Mouse (Mus musculus) lung, embryonic 15.5 days (tissue): ENCODE measurements around the gene Actl7a. TPM values are rescaled to one million over a fixed set of nuclear protein-coding genes. Genes with fewer than 3 reads are reported as not detected.

Experiments
- ATAC-seq: fragments of 200-750 bp; cut with Nextera tagmentation; 2 replicates; pipeline ENCODE4 v1.8.0; 2017; ENCODE audit warnings: moderate number of reproducible peaks, borderline replicate concordance; ENCODE audit not compliant: low FRiP score, low TSS enrichment; ENCODE audit errors: extremely low read depth
- H3K27ac ChIP-seq: fragments of 300-500 bp; sonication (generic); 2 replicates; pipeline ENCODE4 v1.5.1; 2015; ENCODE audit warnings: moderate library complexity, mild to moderate bottlenecking, inconsistent platforms
- H3K27me3 ChIP-seq: fragments of 300-500 bp; sonication (generic); 2 replicates; pipeline ENCODE4 v1.6.1; 2015; ENCODE audit warnings: inconsistent platforms
- H3K36me3 ChIP-seq: fragments of 300-500 bp; sonication (generic); 2 replicates; pipeline ENCODE4 v1.6.1; 2015; ENCODE audit warnings: inconsistent platforms
- H3K4me1 ChIP-seq: fragments of 300-500 bp; sonication (generic); 2 replicates; pipeline ENCODE4 v1.6.1; 2015; ENCODE audit warnings: inconsistent platforms
- H3K4me2 ChIP-seq: fragments of 300-500 bp; sonication (generic); 2 replicates; pipeline ENCODE4 v1.6.1; 2015; ENCODE audit warnings: inconsistent platforms, mild to moderate bottlenecking, moderate library complexity
- H3K4me3 ChIP-seq: fragments of 300-500 bp; sonication (generic); 2 replicates; pipeline ENCODE4 v1.5.1; 2015; ENCODE audit warnings: mild to moderate bottlenecking, inconsistent platforms
- H3K9ac ChIP-seq: fragments of 300-500 bp; sonication (generic); 2 replicates; pipeline ENCODE4 v1.6.1; 2015; ENCODE audit warnings: inconsistent platforms
- H3K9me3 ChIP-seq: fragments of 300-500 bp; sonication (generic); 2 replicates; pipeline ENCODE4 v1.6.1; 2016; ENCODE audit warnings: inconsistent platforms
- WGBS: fragments of 180-500 bp; shearing (Covaris S2); methylation state at CpG from one replicate; pipeline ENCODE4 v1.1.7; 2015; 5-methylcytosine and 5-hydroxymethylcytosine counted together
- polyA plus RNA-seq: library from polyadenylated mRNA; unstranded; fragments of >200 nt; fragmentation: Nextera tagmentation; extraction: Ambion mirVana; gene quantifications from 2 replicates; pipeline ENCODE4 v1.2.1, GENCODE M21; 2015

Actl7a gene
- not detected in 2 replicates for polyA plus RNA-seq

DNA sequence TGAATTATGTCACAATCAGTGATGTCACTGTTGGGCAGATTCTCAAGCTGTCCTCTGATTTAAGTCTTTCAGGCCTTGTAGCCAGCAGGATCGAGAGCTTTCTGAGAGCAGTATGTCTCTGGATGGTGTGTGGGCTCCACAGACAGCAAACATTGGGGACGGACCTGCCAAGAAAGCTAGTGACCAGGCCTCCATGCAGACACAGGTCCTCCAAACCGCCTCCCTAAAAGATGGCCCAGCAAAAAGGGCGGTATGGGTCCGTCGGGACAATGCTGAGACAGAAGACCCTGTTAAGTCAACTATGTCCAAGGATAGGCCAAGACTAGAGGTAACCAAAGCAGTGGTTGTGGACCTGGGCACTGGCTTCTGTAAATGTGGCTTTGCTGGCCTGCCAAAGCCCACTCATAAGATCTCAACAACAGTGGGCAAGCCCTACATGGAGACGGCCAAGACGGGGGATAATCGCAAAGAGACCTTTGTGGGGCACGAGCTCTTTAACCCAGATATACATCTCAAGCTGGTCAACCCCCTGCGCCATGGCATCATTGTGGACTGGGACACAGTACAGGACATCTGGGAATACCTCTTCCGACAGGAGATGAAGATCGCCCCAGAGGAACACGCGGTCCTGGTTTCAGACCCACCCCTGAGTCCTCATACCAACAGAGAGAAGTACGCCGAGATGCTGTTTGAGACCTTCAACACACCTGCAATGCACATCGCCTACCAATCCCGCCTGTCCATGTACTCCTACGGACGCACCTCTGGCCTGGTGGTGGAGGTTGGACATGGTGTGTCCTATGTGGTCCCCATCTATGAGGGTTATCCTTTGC is at the start of gene Actl7a:
TSS of gene Actl7a (plus strand) at position 51 of the 833 bp plus-strand sequence.
- ATAC-seq = no peak
- H3K27me3 ChIP-seq = no peaks in the 10 kb centered on the region
- no peak within 1 kb of the TSS for H3K4me2 ChIP-seq
- H3K9me3 ChIP-seq = no peaks in the 10 kb centered on the region
- 93% methylated on average over 21 of the region's 21 CpGs for WGBS
- H3K4me3 ChIP-seq = no peak within 1 kb of the TSS
- H3K27ac ChIP-seq = no peak within 1 kb of the TSS
- H3K36me3 ChIP-seq = peaks cover 13% of the 10 kb centered on the region; the same call in 1 of the 2 replicates
- H3K4me1 ChIP-seq = no peaks in the 10 kb centered on the region
- H3K9ac ChIP-seq = no peak within 1 kb of the TSS

DNA sequence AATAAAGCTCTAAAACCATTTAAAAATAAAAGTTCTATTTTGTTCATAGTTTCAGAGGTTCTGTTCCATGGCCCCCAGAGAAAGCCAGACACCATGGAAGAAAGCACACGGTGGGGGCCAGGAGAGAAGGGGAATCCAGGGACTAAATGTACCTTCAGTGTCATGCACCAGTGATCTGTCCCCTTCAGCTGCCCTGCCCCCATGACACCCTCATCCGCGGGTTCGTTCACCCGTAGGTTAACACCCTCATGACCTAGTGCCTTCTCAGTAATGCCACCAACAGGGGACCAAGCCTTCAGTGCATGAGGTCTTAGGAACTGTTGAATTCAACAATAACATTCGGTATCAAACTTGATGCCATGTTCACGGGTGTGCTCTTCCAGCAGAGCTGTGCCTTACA is 46.8 kb upstream of the Actl7a start:
- ATAC-seq = no peak
- Histone ChIP-seq H3K36me3 (no peaks in the 10 kb centered on the region), H3K4me3 (no peak overlapping the region), H3K4me1 (no peaks in the 10 kb centered on the region), H3K27me3 (no peaks in the 10 kb centered on the region), H3K27ac (no peak overlapping the region), H3K9ac (no peak overlapping the region), H3K4me2 (no peak overlapping the region), H3K9me3 (no peaks in the 10 kb centered on the region)
- WGBS = 75% methylated on average over 7 of the region's 7 CpGs

DNA sequence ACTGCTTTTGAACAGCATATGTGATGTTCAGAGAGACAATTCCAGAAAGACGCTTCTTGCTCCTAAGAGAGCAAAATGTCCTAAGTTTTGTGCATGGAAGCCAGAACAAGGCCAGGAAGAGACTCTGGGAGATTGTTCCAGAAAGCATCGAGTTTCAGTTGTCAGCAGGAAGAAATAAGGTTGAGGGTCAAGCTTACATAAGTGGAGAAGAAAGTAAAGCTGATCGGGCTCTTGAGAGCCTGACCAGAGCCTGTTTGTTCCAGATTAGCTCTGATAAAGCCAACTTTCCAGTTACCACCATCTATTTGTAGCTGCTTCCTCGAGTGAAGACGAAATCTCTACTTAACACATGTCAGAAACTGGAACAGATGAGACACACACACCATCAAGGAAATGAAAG is 44.5 kb upstream of the Actl7a start:
- no peak overlapping the region for H3K4me3 ChIP-seq
- no peak overlapping the region for H3K4me2 ChIP-seq
- H3K9me3 ChIP-seq = no peaks in the 10 kb centered on the region
- no peak overlapping the region for H3K9ac ChIP-seq
- no peak for ATAC-seq
- H3K27me3 ChIP-seq = no peaks in the 10 kb centered on the region
- H3K4me1 ChIP-seq = no peaks in the 10 kb centered on the region
- no peaks in the 10 kb centered on the region for H3K36me3 ChIP-seq
- 20% methylated on average over 5 of the region's 5 CpGs for WGBS
- H3K27ac ChIP-seq = no peak overlapping the region

DNA sequence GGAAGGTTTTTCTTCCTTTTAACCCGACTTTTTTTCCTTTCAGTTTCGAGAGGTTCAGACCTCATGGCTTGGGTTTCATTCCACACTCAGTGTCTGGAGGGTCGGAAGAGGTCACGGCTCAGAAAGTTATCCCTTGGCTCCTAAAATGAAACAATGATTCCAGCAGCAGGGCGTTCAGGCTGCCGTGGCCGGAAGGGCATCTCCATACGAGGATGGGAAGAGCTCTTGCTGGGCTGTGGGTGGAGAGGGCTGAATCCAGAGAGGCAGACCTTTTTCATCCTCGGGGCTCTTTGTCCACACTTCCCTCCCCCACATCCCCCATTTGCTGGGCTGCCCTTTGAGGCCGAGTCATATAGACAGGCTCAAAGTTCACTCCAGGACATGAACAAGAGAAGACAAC is 41.0 kb upstream of the Actl7a start:
- H3K9me3 ChIP-seq = no peaks in the 10 kb centered on the region
- no peaks in the 10 kb centered on the region for H3K4me1 ChIP-seq
- no peak for ATAC-seq
- 36% methylated on average over 10 of the region's 10 CpGs for WGBS
- H3K36me3 ChIP-seq = no peaks in the 10 kb centered on the region
- no peak overlapping the region for H3K4me2 ChIP-seq
- no peaks in the 10 kb centered on the region for H3K27me3 ChIP-seq
- no peak overlapping the region for H3K27ac ChIP-seq
- H3K4me3 ChIP-seq = no peak overlapping the region
- no peak overlapping the region for H3K9ac ChIP-seq

DNA sequence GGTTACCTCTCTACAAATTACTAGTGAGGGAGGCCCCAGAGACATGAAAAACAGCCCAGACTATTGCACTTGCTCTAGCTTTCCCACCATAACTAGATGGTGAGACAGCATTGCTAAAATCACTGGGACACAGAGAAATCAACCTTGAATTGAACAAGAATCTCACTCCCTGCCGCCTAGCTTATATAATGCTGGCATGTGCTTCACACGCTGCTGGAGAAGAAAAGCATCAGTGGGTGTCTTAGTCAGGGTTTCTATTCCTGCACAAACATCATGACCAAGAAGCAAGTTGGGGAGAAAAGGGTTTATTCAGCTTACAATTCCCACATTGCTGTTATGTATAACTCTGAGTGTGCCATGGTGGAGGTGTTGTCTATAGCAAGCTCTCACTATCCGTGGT is 30.1 kb upstream of the Actl7a start:
- no peak overlapping the region for H3K9ac ChIP-seq
- no peak overlapping the region for H3K4me3 ChIP-seq
- ATAC-seq = no peak
- H3K36me3 ChIP-seq = no peaks in the 10 kb centered on the region
- H3K4me1 ChIP-seq = no peaks in the 10 kb centered on the region
- no peaks in the 10 kb centered on the region for H3K9me3 ChIP-seq
- 79% methylated on average over 3 of the region's 3 CpGs for WGBS
- H3K27me3 ChIP-seq = no peaks in the 10 kb centered on the region
- no peak overlapping the region for H3K27ac ChIP-seq
- no peak overlapping the region for H3K4me2 ChIP-seq

DNA sequence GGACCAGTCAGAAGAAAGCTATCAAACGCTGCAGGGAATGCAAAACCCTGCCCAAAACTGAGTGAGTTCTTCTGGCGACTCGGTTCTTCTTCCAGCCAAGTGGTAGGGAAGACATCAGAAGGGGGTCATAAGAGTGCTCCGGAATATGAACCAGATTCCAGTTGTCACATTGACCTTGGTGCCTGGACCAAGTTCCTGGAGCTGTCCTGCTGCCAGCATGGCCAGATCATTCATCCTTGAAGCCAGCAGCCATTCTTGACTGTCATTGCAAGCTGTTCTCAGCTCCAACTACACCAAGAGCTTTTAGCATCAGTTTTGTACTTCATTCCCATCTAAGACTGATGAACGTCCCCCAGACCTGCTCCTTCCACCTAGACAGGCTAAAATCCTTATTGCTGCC is 26.4 kb upstream of the Actl7a start:
- no peak overlapping the region for H3K27ac ChIP-seq
- 54% methylated on average over 5 of the region's 5 CpGs for WGBS
- ATAC-seq = no peak

DNA sequence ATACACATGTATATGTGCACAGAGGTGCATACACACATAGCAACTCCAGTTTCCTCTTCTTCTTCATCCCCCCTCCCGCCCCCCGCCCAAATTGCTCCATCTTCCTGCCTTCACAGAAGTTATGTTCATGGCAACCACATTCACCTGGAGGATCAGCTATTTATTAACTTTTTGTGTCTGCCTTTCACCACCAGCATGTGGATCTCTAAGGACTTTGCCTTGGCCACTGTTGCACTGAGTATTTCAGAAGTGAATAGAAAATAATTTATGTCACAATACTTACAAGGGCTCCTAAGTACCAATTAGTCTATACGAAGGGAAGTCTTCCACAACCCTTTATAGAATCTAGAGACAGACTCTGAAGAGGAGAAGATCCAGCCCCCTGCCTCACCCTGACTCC is 25.3 kb upstream of the Actl7a start:
- 89% methylated on average over 3 of the region's 3 CpGs for WGBS

More for the DNA sequence above, 26.4 kb upstream of the Actl7a start:
- H3K4me3 ChIP-seq = no peak overlapping the region
- H3K27me3 ChIP-seq = no peaks in the 10 kb centered on the region
- H3K36me3 ChIP-seq = no peaks in the 10 kb centered on the region
- H3K4me2 ChIP-seq = no peak overlapping the region
- no peak overlapping the region for H3K9ac ChIP-seq
- no peaks in the 10 kb centered on the region for H3K9me3 ChIP-seq
- H3K4me1 ChIP-seq = peaks cover 4% of the 10 kb centered on the region; the same call in 1 of the 2 replicates

DNA sequence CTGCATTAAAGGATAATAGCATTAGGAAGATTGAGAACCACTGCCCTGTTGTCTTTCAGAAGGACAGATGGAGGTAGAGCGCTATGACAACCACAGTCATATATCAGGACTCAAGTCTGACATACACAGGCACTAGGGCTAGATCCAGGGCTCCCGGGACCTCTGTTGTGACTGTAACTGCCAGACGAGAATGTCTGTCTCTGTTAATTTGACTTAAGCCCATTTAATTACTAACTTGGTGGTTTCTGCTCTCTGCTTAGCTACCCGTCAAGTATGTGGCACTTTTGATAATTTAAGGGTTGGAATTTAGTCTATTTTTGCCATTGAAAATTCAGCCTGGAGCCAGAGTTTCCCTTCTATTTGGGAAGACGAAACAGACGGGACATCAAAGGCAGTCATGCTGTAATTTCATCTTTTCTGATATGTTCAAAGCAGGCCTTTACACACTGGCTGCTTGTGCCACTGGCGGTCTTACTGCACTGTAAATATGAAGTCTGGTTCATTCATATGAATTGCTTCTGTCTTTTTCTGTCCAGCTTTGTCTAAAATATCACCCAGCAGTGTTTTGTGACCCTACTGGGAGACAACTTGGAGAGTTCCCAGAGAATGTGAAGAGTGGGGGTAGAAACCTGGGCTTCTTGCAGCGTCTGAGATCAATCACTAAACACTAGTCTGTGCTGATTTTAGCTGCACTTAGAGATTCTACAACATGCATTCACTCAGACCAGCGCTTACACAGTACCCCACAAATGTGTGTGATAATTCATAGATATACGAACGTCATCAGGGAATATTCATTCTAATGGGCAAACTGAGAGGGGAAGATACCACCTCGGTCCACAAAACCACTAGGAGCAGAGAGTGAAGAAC is 24.4 kb upstream of the Actl7a start:
- WGBS = 40% methylated on average over 12 of the region's 12 CpGs
- H3K36me3 ChIP-seq = no peaks in the 10 kb centered on the region
- H3K4me1 ChIP-seq = peaks cover 4% of the 10 kb centered on the region; the same call in 1 of the 2 replicates
- no peak for ATAC-seq
- H3K27ac ChIP-seq = no peak overlapping the region
- no peak overlapping the region for H3K9ac ChIP-seq
- H3K9me3 ChIP-seq = no peaks in the 10 kb centered on the region
- no peak overlapping the region for H3K4me3 ChIP-seq
- no peak overlapping the region for H3K4me2 ChIP-seq
- H3K27me3 ChIP-seq = no peaks in the 10 kb centered on the region

More for the DNA sequence above, 25.3 kb upstream of the Actl7a start:
- no peaks in the 10 kb centered on the region for H3K36me3 ChIP-seq
- H3K27ac ChIP-seq = no peak overlapping the region
- H3K27me3 ChIP-seq = no peaks in the 10 kb centered on the region
- ATAC-seq = no peak
- H3K9ac ChIP-seq = no peak overlapping the region
- H3K4me3 ChIP-seq = no peak overlapping the region
- H3K4me2 ChIP-seq = no peak overlapping the region
- no peaks in the 10 kb centered on the region for H3K9me3 ChIP-seq
- H3K4me1 ChIP-seq = peaks cover 4% of the 10 kb centered on the region; the same call in 1 of the 2 replicates

DNA sequence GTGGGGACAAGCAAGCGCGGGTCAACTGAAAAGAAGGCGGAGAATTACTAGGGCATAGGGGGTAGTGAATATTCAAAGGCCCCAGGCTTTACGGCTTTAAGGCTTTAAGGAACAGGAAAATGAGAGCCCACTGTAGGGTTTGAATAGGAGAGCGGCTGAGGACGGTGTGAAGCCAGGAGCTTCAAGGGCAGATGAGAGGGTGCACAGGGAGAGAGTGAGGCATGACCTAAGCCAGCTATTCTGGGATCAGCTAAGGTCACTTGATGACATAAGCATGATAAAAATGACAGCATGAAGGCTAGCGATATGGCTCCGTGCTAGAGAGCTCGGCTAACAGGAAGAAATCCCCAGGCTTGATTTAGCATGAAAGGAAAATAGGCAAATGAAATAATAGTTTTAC is 23.8 kb upstream of the Actl7a start:
- peaks cover 4% of the 10 kb centered on the region; the same call in 1 of the 2 replicates for H3K4me1 ChIP-seq
- 52% methylated on average over 9 of the region's 9 CpGs for WGBS
- no peaks in the 10 kb centered on the region for H3K27me3 ChIP-seq
- H3K9ac ChIP-seq = no peak overlapping the region
- H3K36me3 ChIP-seq = no peaks in the 10 kb centered on the region
- ATAC-seq = no peak
- H3K4me3 ChIP-seq = no peak overlapping the region
- H3K4me2 ChIP-seq = no peak overlapping the region
- H3K9me3 ChIP-seq = no peaks in the 10 kb centered on the region
- no peak overlapping the region for H3K27ac ChIP-seq

DNA sequence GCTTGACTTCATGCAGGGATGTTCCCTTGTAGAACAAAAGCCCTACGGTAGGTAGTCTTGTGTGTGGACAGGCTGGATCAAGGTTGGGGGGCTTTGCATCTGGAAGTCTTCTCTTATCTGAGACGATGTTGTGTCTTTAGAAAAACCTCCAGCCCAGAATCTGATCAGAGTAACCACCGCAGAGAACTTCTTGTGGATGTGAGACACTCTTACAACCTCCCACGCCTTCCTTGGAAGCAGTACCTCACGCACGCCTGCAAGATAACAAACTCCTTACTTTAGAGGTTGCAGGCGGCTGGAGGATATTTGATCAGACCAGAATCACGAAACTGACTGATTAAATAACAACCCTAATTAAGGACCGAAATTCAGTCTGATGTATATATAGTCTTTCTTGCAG is 22.8 kb upstream of the Actl7a start:
- H3K9me3 ChIP-seq = no peaks in the 10 kb centered on the region
- 74% methylated on average over 9 of the region's 9 CpGs for WGBS
- no peaks in the 10 kb centered on the region for H3K36me3 ChIP-seq
- H3K4me1 ChIP-seq = peaks cover 4% of the 10 kb centered on the region; the same call in 1 of the 2 replicates
- no peaks in the 10 kb centered on the region for H3K27me3 ChIP-seq
- no peak overlapping the region for H3K27ac ChIP-seq
- no peak overlapping the region for H3K4me2 ChIP-seq
- no peak overlapping the region for H3K9ac ChIP-seq
- ATAC-seq = no peak
- H3K4me3 ChIP-seq = no peak overlapping the region

DNA sequence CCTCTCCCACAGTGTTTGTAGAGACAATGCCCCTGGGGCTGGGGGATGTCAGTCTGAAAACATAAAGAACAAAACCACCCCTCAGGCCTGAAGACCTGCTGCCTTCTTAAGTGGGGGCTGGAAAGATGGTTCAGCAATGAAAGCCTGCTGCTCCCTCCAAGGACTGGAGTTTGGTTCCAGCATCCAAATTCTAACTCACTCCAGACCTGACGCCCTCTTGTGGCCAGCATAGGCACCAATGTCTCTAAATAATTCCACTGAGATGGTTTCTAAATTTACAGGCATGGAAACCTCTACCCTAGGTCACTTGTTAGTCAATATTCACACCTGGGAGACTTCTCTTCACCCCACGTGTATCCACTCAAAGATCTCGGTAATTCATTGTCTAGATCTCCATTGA is 21.7 kb upstream of the Actl7a start:
- peaks cover 4% of the 10 kb centered on the region; the same call in 1 of the 2 replicates for H3K4me1 ChIP-seq
- ATAC-seq = no peak
- no peak overlapping the region for H3K27ac ChIP-seq
- WGBS = 32% methylated on average over 3 of the region's 3 CpGs
- no peak overlapping the region for H3K4me2 ChIP-seq
- no peaks in the 10 kb centered on the region for H3K9me3 ChIP-seq
- H3K4me3 ChIP-seq = no peak overlapping the region
- no peak overlapping the region for H3K9ac ChIP-seq
- H3K36me3 ChIP-seq = no peaks in the 10 kb centered on the region
- no peaks in the 10 kb centered on the region for H3K27me3 ChIP-seq

DNA sequence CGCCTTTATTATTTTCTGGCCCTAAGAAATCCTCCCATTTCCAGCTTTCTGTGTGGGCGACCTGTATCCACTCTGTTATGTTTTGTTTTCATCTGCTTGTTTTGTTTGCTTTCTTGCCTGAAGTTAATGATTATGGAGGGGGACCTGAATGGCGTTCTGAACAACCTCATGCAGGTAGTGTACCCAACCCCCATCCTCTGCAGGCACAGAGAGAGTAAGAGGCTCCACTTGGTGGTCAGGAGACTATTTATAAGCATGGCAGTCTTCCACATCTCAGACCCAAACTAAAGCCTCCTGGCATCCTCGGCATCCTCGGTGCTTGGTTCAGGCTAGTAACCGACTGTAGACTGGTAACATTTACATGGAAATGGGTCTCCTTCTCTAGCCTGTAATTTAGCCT is 20.9 kb upstream of the Actl7a start:
- no peaks in the 10 kb centered on the region for H3K36me3 ChIP-seq
- no peak overlapping the region for H3K27ac ChIP-seq
- H3K9me3 ChIP-seq = no peaks in the 10 kb centered on the region
- peaks cover 4% of the 10 kb centered on the region; the same call in 1 of the 2 replicates for H3K4me1 ChIP-seq
- ATAC-seq = no peak
- no peaks in the 10 kb centered on the region for H3K27me3 ChIP-seq
- 55% methylated on average over 6 of the region's 6 CpGs for WGBS
- H3K4me3 ChIP-seq = no peak overlapping the region
- no peak overlapping the region for H3K9ac ChIP-seq
- no peak overlapping the region for H3K4me2 ChIP-seq
